Mouse (Mus musculus): ENCODE data around the gene Klk8.

DNA sequence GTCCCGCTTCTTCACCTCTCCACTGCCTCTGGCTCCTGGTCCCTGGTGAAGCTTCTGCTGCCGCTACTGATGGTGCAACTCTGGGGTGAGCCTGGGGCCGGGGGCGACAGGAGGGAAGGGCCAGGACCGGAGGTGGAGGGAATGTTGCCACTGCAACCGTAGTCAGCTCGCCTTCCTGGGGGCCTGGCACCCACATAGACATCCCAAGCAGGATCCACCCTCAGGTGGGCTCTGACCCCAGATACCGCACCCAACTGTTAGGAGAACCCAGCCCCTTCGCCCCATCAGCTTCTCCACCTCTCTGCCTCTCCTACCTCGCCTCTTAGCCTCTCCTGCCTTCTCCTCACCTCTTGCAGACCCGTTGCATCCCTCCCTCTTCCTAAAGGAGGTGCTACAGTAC lies 15.8 kb upstream of the Klk8 start:
- TF ChIP-seq CTCF (IDR thresholded peaks at IDR 0.05; ENCODE audit: extremely low read depth, insufficient read depth, insufficient read length, insufficient replicate concordance) = no peak
- TF ChIP-seq POLR2A (IDR thresholded peaks at IDR 0.05; ENCODE audit: low read depth, low read length) = no peak
